Mouse (Mus musculus) MN1 (cell line): Measurements from ENCODE around the gene Lypd6b.

Experiments used
- DNase-seq: peaks from one replicate; pipeline ENCODE4 v3.0.0-alpha.2; 2016; ENCODE audit warnings: low spot score

Gene Lypd6b

GRCm38 (mm10) chr2:49869782-49870514 lies 82.5 kb downstream of the Lypd6b start:
- no peak for DNase-seq

DNA sequence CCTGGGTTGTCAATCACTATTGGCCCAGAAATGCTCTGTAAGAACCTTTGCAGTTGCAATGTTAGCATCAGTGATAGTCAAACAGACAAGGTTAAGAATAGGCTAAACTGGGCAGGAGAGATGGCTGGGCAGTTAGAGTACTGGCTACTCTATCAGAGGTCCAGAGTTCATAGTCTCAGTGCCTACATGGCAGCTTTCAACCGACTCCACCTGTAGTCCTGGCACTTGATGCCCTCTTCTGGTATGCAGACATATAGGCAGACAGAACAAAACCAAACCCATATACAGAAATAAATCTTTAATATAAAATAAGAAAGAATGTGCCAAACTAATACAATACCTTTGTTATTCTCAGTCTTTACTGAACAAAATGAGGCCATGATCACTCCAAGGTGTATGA lies 83.5 kb downstream of the Lypd6b start:
- no peak for DNase-seq

DNA sequence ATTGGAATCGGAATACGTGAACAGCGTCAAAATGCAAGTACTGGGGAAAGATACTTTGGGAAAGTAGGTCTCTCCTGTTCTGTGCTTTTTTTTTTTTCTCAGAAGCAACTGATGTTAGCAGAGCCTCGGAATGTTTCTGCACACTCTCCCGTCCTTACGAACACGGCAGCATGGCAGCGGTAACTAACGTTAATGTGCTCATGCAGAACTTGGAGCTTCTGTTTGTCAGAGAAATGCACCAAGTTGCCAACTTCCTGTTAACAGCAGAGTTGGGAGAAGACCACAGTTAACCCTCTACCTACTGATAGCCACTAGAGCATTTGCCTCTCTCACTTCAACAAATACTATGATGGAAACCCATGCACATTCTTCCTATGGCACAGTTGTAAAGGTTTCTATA lies 93.0 kb downstream of the Lypd6b start:
- DNase-seq = no peak

- no peak for DNase-seq
Measured at GRCm38 (mm10) chr2:49881002-49881401, 93.5 kb downstream of the Lypd6b start.

GRCm38 (mm10) chr2:49882461-49882860 lies 95.0 kb downstream of the Lypd6b start:
- no peak for DNase-seq

DNA sequence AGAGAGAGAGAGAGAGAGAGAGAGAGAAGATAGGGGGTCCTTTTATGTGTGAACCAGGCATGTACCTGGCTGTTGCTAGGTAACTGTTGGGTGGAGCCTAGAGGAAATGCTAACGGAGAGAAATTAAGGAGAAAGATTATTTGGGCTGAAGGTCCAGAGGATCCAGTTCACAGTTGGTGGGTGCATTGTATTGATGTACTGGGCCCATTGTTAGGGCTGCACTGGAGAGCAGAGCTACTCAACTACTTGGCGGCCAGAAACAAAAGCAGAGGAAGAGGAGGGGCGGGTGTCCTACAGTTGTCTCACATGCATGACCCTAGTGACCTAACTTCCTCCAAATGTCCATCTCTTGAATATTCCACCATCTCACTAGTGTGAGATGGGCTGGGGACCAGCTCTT lies 96.5 kb downstream of the Lypd6b start:
- DNase-seq = no peak

GRCm38 (mm10) chr2:49886209-49886608 lies 98.7 kb downstream of the Lypd6b start:
- no peak for DNase-seq

DNA sequence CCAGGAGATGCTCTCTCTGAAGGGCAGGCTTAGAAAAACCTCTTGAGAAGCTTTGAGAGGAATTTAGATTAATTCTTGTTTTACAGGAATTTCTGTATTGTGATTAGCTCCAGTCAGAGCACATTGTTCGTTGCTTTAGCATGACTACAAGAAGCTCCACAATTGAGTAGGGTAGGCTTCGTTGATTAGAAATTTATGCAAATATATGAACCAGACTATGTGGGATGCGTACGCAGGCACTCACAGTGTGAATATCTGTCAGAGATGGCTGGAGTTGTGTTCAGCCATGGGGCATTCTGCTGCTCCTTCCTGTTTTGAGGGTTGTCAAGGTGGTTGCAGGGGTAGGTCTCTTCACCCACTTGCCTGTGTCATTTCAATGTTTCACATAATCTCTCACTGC lies 100.9 kb downstream of the Lypd6b start:
- no peak for DNase-seq

DNA sequence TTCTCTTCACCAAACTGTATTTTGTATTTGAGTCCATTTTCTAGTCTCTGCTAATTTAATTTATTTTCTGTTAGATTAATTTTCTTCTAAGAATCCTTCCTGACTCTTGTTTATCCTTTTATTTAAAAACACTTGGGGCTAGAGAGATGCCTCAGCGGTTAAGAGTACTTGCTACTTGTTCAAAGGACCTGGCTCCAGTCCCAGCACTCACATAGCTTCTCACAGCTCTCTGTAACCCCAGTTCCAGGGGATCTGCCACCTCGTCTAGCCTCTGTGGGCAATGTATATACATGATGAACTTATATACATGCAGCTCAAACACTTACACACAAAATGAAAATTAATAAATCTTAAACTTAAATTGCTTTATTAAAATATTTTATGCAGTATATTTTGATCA lies 103.2 kb downstream of the Lypd6b start:
- DNase-seq = no peak

DNA sequence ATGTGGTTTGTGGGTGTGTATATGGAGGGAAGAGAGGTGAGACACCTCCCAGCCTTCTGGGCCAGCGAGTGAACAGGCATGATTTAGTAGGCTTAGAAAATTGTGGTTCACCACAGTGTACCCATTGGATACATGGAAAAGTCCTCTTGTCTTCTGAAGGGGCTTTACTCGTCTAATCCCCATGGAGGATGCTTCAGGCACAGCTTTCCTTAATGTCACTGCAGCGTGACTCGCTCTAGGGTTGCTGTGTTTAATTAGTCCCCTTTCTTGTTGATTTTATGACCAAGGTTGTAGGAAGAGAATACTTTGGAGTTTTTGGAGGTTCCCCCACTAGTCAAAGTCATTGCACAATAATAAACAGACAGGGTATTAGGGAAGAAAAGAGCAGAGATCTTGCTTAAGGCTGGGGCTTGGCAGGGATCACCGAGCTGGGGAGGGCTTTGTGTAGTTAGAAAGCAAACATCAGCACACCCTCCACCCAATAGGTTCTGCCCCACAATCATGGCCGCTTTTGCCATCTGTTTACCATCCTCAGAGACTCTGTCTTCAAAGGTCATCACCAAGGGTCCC lies 122.4 kb downstream of the Lypd6b start:
- DNase-seq = no peak

DNA sequence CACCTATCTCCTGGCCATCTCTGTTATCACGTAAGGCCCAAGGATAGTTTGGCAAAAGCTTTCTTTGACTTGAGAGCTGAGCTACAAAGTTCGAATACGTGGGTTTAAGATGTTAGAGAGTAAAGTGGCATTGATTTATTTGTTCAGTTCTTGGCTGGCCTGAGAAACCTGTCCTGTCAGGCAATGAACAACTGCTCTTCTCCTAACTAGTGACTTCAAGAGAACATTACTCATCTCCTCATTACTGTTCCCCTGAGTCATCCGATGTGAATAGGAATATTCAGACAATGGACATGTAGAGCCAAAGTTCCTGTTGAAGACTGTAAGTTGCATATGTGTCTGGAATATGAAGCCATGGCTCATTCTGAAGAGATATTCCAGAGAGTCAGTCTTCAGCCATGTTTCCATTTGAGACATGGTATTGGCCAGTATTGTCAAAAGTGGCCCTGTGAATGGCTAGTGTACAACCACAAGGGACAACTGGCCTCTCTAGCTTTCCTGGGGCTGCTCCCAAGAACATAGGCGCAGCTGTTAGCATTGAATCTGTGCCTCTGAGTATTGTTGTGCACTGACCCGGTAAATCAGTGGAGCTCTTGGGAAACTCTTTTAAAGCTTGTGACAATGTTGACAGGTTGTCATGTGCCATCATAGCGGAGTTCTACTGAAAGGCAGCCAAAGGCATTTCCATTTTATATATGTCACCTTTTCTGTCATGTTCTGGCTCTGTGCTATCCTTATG lies 124.0 kb downstream of the Lypd6b start:
- DNase-seq = no peak

GRCm38 (mm10) chr2:49912261-49912895 lies 124.9 kb downstream of the Lypd6b start:
- DNase-seq = no peak

DNA sequence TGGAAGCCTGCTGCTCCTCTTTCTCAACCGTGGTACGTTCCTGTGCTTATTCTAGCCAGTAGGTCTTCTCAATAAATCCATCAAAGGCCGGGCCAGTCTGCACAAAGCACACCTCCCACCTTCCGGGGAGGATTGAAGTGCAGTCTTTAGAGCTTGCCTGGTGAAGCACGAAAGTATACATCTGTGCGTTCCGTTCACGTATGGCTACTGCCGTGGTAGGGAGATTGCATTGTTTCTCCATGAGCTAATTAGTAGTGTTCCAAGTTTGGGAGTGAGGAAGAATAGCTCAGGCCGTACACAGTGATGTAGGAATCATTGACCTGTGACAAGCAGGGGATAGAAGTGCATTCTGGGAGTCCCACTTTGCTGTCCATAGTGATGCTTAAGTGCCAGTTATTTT lies 130.0 kb downstream of the Lypd6b start:
- DNase-seq = no peak

DNA sequence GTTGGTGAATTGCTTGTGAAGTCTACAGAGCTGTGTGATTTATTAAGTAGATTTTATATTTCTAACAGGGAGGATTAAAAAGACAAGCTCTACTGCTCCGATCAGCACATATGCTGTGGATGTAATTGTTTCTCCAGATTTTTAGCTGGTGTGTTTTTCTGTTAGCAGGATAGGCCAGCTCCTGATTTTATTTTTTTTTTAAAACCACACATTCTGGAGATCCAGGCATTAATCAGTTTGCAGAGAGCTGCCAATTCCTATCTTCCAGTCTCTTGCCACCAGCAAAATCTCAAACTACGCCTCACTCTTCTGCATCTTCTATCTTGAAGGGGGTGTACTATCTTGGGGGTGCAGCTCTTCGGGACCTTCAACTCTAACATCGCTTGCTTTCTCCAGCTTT lies 130.6 kb downstream of the Lypd6b start:
- no peak for DNase-seq

DNA sequence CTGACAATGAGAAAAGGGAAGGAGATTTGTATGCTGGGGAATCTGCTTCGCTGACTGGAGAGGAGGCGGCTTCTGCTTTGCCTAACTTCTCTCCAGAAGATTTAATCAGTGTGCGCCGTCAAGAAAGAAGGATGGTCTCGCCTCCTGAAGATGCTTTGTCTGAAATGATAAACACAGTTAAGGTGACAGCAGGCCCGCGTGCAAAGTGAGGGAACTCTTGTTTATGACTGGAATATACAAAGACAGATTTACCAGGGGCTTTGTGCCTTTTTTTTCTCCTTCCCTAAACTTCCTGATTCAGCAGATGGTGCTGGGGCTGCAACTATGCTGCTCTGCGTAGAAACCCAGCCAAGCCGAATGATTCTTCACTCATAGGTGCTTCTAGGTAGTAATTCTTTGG lies 131.2 kb downstream of the Lypd6b start:
- DNase-seq = no peak

- DNase-seq = no peak
Measured at GRCm38 (mm10) chr2:49921948-49922347, 134.5 kb downstream of the Lypd6b start.

DNA sequence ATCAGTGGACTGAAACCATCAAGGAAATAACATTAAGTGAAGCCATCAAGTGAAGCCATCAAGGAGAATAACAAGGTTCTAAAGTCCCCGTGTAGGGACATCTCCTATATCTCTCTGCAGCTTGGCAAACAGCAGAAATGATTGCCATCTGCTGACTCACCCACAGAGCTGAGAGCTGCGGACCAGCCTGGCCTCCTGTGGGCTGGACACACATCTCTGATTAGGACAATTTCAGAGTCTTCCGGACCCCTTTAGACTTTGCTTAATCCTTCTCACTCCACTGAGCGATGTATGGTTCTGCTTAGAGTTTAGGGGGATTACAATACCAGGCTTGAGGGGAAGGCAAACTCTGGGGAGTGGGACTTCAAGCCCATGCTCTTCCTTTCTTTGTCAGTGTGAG lies 135.3 kb downstream of the Lypd6b start:
- no peak for DNase-seq

- no peak for DNase-seq
Measured at GRCm38 (mm10) chr2:49926186-49926585, 138.7 kb downstream of the Lypd6b start.

DNA sequence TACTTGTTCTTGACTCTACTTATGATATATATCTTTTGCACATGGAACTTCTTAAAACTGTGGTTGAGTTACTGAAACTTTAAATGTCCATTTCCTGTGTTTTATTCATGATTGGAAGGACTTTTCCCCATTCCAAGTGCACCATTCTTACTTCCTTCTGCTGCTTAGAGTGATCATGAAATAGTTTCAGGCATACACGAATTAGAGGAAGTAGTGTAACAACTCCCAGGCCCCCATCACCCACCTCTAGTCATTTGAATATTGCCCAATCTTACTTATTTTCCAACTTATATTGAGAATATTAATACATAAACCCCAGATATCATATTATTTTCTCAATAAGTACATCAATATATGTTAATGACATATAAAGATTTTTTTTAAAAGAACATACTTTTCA lies 139.9 kb downstream of the Lypd6b start:
- DNase-seq = no peak

GRCm38 (mm10) chr2:49929931-49930330 lies 142.4 kb downstream of the Lypd6b start:
- DNase-seq = no peak

DNA sequence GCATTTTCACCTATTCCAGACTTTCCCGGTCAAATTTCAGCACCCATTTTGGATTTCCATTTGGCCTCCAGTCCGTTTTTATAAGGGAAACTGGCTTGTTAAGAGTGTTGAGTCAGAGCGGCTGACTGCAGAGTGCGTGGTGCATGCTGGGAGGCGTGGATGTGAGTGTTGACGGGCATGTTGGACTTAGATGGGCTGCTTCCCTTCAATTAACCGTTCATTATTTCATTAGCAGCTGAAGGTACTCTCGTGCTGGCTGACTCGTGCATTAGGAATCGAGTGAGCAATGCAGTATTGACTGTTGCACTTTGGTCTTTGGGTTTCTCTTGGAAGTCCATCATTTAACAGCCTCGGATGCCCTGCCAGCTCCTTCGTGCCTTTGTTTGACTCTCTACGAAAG lies 150.1 kb downstream of the Lypd6b start:
- no peak for DNase-seq

DNA sequence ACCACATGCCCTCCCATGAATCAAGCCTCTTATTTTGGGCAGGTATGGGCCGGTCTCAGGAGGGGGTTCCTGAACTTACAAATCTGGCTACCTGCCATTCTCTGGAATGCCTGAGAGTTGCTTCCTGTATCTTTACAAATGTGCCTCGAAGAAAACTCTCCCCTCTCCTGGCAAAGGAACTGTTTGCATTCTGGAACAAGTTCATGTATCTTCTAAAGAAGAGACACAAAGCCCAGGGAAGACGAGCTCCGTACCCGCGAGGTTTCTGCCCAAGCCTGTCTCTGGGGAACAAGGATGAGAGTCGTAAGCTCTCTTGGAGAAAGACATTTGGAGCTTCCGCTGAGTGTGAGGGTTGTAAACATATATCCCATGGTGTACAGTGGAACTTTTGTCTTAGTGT lies 150.8 kb downstream of the Lypd6b start:
- DNase-seq = no peak

GRCm38 (mm10) chr2:49940372-49940771 lies 152.9 kb downstream of the Lypd6b start:
- DNase-seq = no peak
